Mouse (Mus musculus) frontal cortex, postnatal 36 days (tissue): ENCODE results near the gene Nfatc4.

ENCODE experiments used
- DNase-seq, 2 experiments: peaks; one replicate each; pipeline ENCODE4 v3.0.0; 2022; ENCODE audit warnings: low spot score in 2 of 2

The Nfatc4 gene

GRCm38 (mm10) chr14:55853621-55854285, 30.8 kb downstream of the Nfatc4 start, which contains the start of gene Nynrin:
Gene Nynrin (plus strand): TSS chr14:55854010.
- no peak for DNase-seq

GRCm38 (mm10) chr14:55854406-55855100, 31.6 kb downstream of the Nfatc4 start:
- no peak for DNase-seq

GRCm38 (mm10) chr14:55855101-55855561, 32.2 kb downstream of the Nfatc4 start:
- no peak for DNase-seq

- no peak for DNase-seq
These were observed 34.6 kb downstream of the Nfatc4 start for GRCm38 (mm10) chr14:55857588-55857987.

GRCm38 (mm10) chr14:55862186-55862585, 39.2 kb downstream of the Nfatc4 start:
- DNase-seq = no peak

- no peak for DNase-seq
These were observed 40.0 kb downstream of the Nfatc4 start for GRCm38 (mm10) chr14:55862970-55863369.

- peak; percentile 52 to 56 for DNase-seq
These were observed 40.8 kb downstream of the Nfatc4 start for GRCm38 (mm10) chr14:55863773-55864172.

- peak; percentile 50 to 69 for DNase-seq
These were observed 44.0 kb downstream of the Nfatc4 start for GRCm38 (mm10) chr14:55866962-55867361.

- no peak for DNase-seq
These were observed 45.5 kb downstream of the Nfatc4 start for GRCm38 (mm10) chr14:55868230-55869026.

- no peak for DNase-seq
These were observed 46.6 kb downstream of the Nfatc4 start for GRCm38 (mm10) chr14:55869538-55869937.

- no peak for DNase-seq
These were observed 49.1 kb downstream of the Nfatc4 start for GRCm38 (mm10) chr14:55872039-55872438.

GRCm38 (mm10) chr14:55872551-55872950, 49.6 kb downstream of the Nfatc4 start:
- no peak for DNase-seq

GRCm38 (mm10) chr14:55873242-55873713, 50.3 kb downstream of the Nfatc4 start:
- DNase-seq = no peak

- DNase-seq = peak; percentile 72 to 74
These were observed 51.1 kb downstream of the Nfatc4 start for GRCm38 (mm10) chr14:55873714-55874683.

GRCm38 (mm10) chr14:55877469-55878315, 54.7 kb downstream of the Nfatc4 start:
- DNase-seq = no peak

GRCm38 (mm10) chr14:55878316-55878940, 55.5 kb downstream of the Nfatc4 start:
- no peak for DNase-seq

GRCm38 (mm10) chr14:55879623-55880022, 56.7 kb downstream of the Nfatc4 start:
- peak; percentile 68 to 86 for DNase-seq

- no peak for DNase-seq
These were observed 58.0 kb downstream of the Nfatc4 start for GRCm38 (mm10) chr14:55880982-55881381.

GRCm38 (mm10) chr14:55882171-55882641, 59.3 kb downstream of the Nfatc4 start:
- DNase-seq = no peak
